Mouse (Mus musculus) cortical plate, adult 2 months (tissue): ENCODE measurements at regions not wholly inside any gene's neighbourhood (a gene's known extent, or its start where the extent isn't known, plus 50 kb on each side); places are given as distances from the start of the nearest gene placed in this dataset.

ENCODE experiments used
- CTCF ChIP-seq: fragments of 200-500 bp; IDR thresholded peaks from 2 replicates; pipeline ENCODE4 v1.5.1; 2011; ENCODE audit warnings: mild to moderate bottlenecking, control low read depth, low read length; ENCODE audit not compliant: insufficient read depth; ENCODE audit errors: extremely low read depth
- POLR2A ChIP-seq: fragments of 200-500 bp; IDR thresholded peaks from 2 replicates; pipeline ENCODE4 v1.6.1; 2011; ENCODE audit warnings: mild to moderate bottlenecking, low read length, control low read depth; ENCODE audit not compliant: insufficient read depth; ENCODE audit errors: extremely low read depth

GRCm38 (mm10) chr15:87180836-87181235 is 363.3 kb upstream of the Fam19a5 start:
- TF ChIP-seq CTCF (no peak), POLR2A (no peak)
